Mouse (Mus musculus) 3T3-L1 (cell line): ENCODE measurements around the gene Vmn2r70.

ENCODE experiments used
- DNase-seq: peaks from one replicate; pipeline ENCODE4 v3.0.0-alpha.2; 2015; ENCODE audit warnings: low read depth, low spot score

The Vmn2r70 gene

DNA sequence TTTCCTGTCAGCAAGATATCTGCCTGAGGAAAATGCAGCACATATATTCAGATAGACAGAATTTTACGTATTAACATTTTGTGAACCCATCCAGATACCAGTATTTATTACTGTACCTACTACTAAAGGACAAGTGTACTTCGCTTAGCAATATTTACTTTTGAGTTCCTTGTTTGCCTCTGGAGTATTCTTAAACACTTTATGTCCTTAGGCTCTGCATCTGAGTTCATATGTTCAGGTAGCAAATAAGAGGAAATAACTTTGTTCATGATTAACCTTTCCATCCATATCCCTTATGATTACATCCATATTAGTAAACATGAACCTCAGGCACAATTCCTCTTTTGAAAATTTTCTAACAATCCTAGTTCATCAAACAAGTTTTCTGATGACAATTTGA lies at the start of gene Vmn2r70:
Gene Vmn2r70, minus strand, starts transcription at position 101 of the 400 bp plus-strand sequence.
- no peak for DNase-seq

DNA sequence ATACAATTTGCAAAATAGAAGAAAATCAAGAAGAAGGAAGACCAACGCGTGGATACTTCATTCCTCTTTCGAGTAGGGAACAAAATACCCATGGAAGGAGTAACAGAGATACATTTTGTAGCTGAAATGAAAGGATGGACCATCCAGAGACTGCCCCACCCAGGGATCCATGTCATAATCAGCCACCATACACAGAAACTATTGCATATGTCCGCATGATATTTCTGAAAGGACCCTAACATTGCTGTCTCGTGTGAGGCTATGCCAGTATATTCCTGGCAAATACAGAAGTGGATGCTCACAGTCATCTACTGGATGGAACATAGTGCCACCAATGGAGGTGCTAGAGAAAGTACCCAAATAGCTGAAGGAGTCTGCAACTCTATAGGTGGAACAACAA lies 6.2 kb downstream of the Vmn2r70 start, which contains the start of gene Vmn2r71:
Gene Vmn2r71, plus strand, starts transcription at position 301 of the 400 bp plus-strand sequence.
- DNase-seq: no peak

DNA sequence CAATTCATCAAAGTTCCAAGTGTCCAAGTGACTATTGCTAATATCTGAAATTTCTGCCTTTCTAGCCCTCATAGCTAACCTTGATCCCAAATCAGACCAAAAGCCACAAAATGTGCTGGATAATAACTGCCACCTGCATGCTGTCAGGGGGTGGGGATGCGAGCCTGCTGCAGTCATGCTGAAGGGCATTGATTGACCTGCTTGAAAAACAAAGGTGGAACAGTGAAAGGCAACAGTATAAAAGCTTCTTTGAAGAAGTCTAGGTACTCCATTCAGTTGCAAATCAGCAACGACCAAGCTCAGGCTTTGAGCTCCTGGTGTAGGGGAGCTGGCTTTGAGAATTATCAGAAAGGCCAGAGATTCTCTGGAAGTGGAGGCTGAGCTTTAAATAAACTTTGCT lies 25.9 kb downstream of the Vmn2r70 start:
- no peak for DNase-seq

DNA sequence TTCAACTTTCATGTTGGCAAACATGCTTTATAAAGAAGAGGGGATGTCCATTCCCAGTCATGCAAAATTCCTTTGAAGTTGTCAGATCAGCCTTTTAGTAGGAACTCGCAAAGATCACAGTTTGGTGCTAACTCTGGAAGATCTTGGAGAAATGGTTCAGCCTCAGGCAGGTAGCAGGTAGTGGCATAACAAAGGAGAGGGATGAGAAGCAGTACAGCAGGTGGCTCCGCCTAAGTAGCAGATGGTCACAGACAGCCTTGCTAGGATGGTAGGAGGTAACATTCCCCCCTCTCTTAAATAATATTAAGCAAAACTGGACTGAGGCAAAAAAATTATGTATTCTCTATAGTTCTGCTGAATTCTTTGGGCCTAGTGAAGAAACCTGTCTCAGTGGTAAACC lies 26.9 kb downstream of the Vmn2r70 start:
- DNase-seq: no peak
